Mouse (Mus musculus): Measurements from ENCODE around the gene 1700019D03Rik. TPM values are rescaled to one million over a fixed set of nuclear protein-coding genes. Genes with fewer than 3 reads are reported as not detected.

Gene 1700019D03Rik
- polyA plus RNA-seq, 2 experiments, result 0.96 to 3.5 TPM

DNA sequence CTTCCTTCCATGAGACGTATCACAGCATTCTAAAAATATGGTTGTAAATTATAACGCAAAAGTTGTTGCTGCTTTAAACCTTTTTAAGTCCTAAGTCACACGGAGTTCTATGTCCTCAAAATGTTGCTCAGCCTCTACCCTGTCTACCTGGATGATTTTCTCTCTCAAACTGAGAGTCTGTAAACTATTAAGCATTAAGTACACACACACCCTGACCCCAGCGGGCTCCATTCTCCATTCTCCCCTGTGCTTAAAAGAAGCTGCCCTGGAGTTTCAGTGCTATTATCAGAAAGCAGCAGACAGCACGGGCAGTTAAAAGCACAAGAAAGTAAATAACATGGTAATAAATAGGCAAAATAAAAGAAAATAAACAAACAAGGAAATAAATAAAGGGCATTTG, 39.1 kb upstream of the 1700019D03Rik start:
- ATAC-seq (ENCODE audit: low FRiP score, low read depth) (no peak), DNase-seq (ENCODE audit: low spot score) (no peak)
- 57% methylated on average over 5 of the region's 5 CpGs for WGBS

DNA sequence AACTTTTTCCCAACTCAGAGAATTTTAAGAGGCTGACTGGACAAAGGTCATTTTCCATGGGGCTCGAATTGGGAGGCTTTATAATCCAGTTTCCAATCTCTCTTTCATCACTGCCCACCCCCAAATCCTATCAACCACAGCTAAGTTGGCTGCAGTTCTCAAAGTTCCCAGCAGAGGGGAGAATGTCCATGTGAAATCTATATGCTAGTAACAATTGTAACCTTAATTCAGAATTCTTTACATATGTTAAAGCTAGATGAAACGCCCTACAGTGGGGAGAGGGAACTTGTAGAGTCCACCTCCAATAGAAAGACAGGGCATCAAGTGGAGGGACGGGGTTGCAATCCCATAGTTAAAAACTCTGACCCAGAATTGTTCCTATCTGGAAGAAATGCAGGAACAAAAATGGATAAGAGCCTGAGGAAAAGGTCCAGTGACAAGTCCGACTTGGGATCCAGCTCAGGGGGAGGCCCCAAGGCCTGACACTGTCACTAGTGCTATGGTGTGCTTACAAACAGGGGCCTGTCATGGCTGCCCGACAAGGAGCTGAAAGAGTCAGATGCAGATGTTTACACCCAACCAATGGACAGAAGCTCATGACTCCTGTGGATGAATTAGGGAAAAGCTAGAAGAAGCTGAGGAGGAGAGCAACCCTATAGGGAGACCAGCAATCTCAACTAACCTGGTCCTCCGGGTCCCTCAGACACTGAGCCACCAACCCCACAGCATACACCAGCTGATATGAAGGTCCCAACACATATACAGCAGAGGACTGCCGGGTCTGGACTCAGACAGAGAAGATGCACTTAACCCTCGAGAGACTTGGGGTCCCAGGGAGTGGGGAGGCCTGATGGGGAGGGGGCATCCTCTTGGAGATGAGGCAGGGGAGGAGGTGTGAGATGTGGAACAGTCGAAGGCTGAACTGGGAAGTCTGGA, 33.4 kb upstream of the 1700019D03Rik start:
- Histone ChIP-seq H3K4me2 (replicated peaks; ENCODE audit: low read depth, low read length, severe bottlenecking) (no peak overlapping the region), H3K4me1 (ENCODE audit: control insufficient read depth, insufficient read depth, low read length) (no peaks in the 10 kb centered on the region), H3K9me3 (ENCODE audit: control insufficient read depth, low read length) (no peaks in the 10 kb centered on the region), H3K27me3 (ENCODE audit: control insufficient read depth, insufficient read depth, low read length) (no peaks in the 10 kb centered on the region), H3K36me3 (ENCODE audit: control insufficient read depth, insufficient read depth, low read length) (no peaks in the 10 kb centered on the region), H3K9ac (ENCODE audit: low read depth, low read length, severe bottlenecking) (no peak overlapping the region), H3K27ac (replicated peaks; ENCODE audit: low read depth, low read length) (no peak overlapping the region), H3K4me3 (replicated peaks; ENCODE audit: low read length) (no peak overlapping the region)
- WGBS, result 42% methylated on average over 9 of the region's 9 CpGs
- TF ChIP-seq POLR2A (IDR thresholded peaks at IDR 0.05; ENCODE audit: borderline replicate concordance, extremely low read depth, insufficient read depth, insufficient read length), result no peak
- peak; percentile 83 for DNase-seq (ENCODE audit: low spot score)
- ATAC-seq (ENCODE audit: low FRiP score, low read depth), result peak; percentile 72

More for the DNA sequence above, 39.1 kb upstream of the 1700019D03Rik start:
- no peaks in the 10 kb centered on the region for H3K9me3 ChIP-seq (ENCODE audit: control insufficient read depth, low read length)
- H3K36me3 ChIP-seq (ENCODE audit: control insufficient read depth, insufficient read depth, low read length), result no peaks in the 10 kb centered on the region
- H3K27me3 ChIP-seq (ENCODE audit: control insufficient read depth, insufficient read depth, low read length), result no peaks in the 10 kb centered on the region
- no peak overlapping the region for H3K27ac ChIP-seq (replicated peaks; ENCODE audit: low read depth, low read length)
- peaks cover 16% of the 10 kb centered on the region for H3K4me1 ChIP-seq (ENCODE audit: control insufficient read depth, insufficient read depth, low read length)
- H3K9ac ChIP-seq (ENCODE audit: low read depth, low read length, severe bottlenecking), result no peak overlapping the region
- H3K4me2 ChIP-seq (replicated peaks; ENCODE audit: low read depth, low read length, severe bottlenecking), result no peak overlapping the region
- no peak for TF ChIP-seq POLR2A (IDR thresholded peaks at IDR 0.05; ENCODE audit: borderline replicate concordance, extremely low read depth, insufficient read depth, insufficient read length)
- no peak overlapping the region for H3K4me3 ChIP-seq (replicated peaks; ENCODE audit: low read length)

DNA sequence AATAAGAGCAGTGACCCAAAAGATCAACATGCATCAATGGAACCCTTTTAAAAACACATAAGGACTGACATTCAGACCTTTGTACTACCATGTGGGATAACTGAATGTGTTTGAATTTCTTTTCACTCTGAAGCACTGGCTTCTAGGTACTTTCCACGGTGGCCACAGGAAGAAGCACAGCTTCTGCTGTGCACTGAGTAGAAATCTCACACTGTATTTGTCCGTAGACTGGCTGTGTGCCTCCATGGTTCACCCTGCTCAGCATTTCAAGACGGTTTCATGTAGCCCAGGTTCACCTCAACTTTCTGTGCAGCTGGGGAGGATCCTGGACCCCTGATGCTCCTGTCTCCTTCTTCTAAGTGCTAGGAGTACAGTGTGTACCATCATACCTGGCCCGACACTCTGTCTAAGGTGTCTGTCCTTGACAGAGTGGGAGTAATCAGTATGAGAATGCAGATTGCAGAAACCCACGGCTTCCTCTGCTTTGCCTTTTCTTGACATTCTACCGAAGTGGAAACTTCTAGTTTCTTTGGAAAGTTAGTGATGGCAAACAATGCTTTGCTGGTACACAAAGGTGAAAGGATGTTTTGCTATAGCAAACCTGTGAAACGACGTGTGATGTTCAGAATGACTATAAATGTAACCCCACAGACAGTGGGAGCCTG, 29.9 kb upstream of the 1700019D03Rik start:
- H3K36me3 ChIP-seq (ENCODE audit: control insufficient read depth, insufficient read depth, low read length), result no peaks in the 10 kb centered on the region
- H3K4me2 ChIP-seq (replicated peaks; ENCODE audit: low read depth, low read length, severe bottlenecking), result no peak overlapping the region
- H3K4me1 ChIP-seq (ENCODE audit: control insufficient read depth, insufficient read depth, low read length), result no peaks in the 10 kb centered on the region
- no peak overlapping the region for H3K4me3 ChIP-seq (replicated peaks; ENCODE audit: low read length)
- ATAC-seq (ENCODE audit: low FRiP score, low read depth) (no peak), DNase-seq (ENCODE audit: low spot score) (no peak)
- H3K27me3 ChIP-seq (ENCODE audit: control insufficient read depth, insufficient read depth, low read length), result no peaks in the 10 kb centered on the region
- TF ChIP-seq POLR2A (IDR thresholded peaks at IDR 0.05; ENCODE audit: borderline replicate concordance, extremely low read depth, insufficient read depth, insufficient read length), result no peak
- no peak overlapping the region for H3K9ac ChIP-seq (ENCODE audit: low read depth, low read length, severe bottlenecking)
- no peak overlapping the region for H3K27ac ChIP-seq (replicated peaks; ENCODE audit: low read depth, low read length)
- H3K9me3 ChIP-seq (ENCODE audit: control insufficient read depth, low read length), result no peaks in the 10 kb centered on the region
- WGBS, result 84% methylated on average over 8 of the region's 8 CpGs

DNA sequence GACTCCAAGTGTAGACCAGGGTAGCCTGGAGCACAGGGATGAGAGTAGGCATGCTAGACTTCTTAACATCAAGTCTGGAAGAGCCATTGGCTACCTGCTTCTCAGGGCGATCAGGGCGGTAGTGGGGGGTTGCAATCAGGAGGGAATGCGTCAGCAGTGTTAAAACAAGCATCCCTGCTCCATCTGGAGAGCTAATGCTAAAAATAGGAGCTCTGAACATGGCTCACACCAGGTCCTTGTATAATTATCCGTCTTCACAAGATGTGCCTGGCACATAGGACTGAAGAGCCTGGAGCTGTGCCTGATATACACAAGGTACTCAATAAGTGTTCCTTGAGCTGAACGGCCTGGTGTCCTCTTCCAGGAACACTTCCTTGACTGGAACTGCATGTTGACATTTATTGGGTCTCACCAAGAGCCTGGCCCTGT, 17.5 kb upstream of the 1700019D03Rik start:
- Histone ChIP-seq H3K4me3 (replicated peaks; ENCODE audit: low read length) (no peak overlapping the region), H3K9me3 (ENCODE audit: control insufficient read depth, low read length) (no peaks in the 10 kb centered on the region), H3K27me3 (ENCODE audit: control insufficient read depth, insufficient read depth, low read length) (no peaks in the 10 kb centered on the region), H3K4me2 (replicated peaks; ENCODE audit: low read depth, low read length, severe bottlenecking) (no peak overlapping the region), H3K9ac (ENCODE audit: low read depth, low read length, severe bottlenecking) (no peak overlapping the region), H3K36me3 (ENCODE audit: control insufficient read depth, insufficient read depth, low read length) (no peaks in the 10 kb centered on the region), H3K27ac (replicated peaks; ENCODE audit: low read depth, low read length) (no peak overlapping the region), H3K4me1 (ENCODE audit: control insufficient read depth, insufficient read depth, low read length) (no peaks in the 10 kb centered on the region)
- no peak for DNase-seq (ENCODE audit: low spot score)
- ATAC-seq (ENCODE audit: low FRiP score, low read depth), result no peak
- WGBS, result 79% methylated on average over 5 of the region's 5 CpGs
- no peak for TF ChIP-seq POLR2A (IDR thresholded peaks at IDR 0.05; ENCODE audit: borderline replicate concordance, extremely low read depth, insufficient read depth, insufficient read length)

DNA sequence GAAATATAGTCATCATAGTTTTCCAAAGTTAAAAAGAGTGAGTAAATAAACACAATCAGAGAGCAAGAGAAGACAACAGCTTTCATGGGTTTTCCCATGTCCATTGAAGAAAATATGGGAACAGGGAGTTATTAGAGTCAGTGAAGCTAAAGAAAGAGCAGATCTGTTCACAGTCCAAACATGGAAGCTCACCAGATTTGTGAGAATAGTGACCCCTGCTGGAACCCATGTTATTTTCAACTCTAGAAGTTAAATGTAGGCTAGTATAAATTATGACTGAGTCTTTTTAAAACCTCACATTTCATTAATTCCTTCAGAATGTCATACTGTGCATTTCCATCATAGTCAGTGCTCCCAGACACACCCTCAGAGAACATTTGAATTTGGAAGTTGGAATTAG, 12.6 kb upstream of the 1700019D03Rik start:
- DNase-seq (ENCODE audit: low spot score), result peak; percentile 43
- Histone ChIP-seq H3K9ac (ENCODE audit: low read depth, low read length, severe bottlenecking) (no peak overlapping the region), H3K4me1 (ENCODE audit: control insufficient read depth, insufficient read depth, low read length) (no peaks in the 10 kb centered on the region), H3K4me2 (replicated peaks; ENCODE audit: low read depth, low read length, severe bottlenecking) (no peak overlapping the region), H3K27me3 (ENCODE audit: control insufficient read depth, insufficient read depth, low read length) (no peaks in the 10 kb centered on the region), H3K36me3 (ENCODE audit: control insufficient read depth, insufficient read depth, low read length) (no peaks in the 10 kb centered on the region), H3K9me3 (ENCODE audit: control insufficient read depth, low read length) (no peaks in the 10 kb centered on the region), H3K27ac (replicated peaks; ENCODE audit: low read depth, low read length) (no peak overlapping the region), H3K4me3 (replicated peaks; ENCODE audit: low read length) (no peak overlapping the region)
- TF ChIP-seq POLR2A (IDR thresholded peaks at IDR 0.05; ENCODE audit: borderline replicate concordance, extremely low read depth, insufficient read depth, insufficient read length), result no peak
- ATAC-seq (ENCODE audit: low FRiP score, low read depth), result no peak
